Mouse (Mus musculus): ENCODE results near the gene Hist1h4h.
"Not testable (repeated sequence)": the region's sequence is repeated elsewhere in the genome, so short reads cannot be mapped to it uniquely, and the experiment has no call there.

Gene Hist1h4h

GRCm38 (mm10) chr13:23575864-23576313 lies 45.0 kb downstream of the Hist1h4h start:
- not testable (repeated sequence) for DNase-seq (ENCODE audit: low read depth, low spot score)

DNA sequence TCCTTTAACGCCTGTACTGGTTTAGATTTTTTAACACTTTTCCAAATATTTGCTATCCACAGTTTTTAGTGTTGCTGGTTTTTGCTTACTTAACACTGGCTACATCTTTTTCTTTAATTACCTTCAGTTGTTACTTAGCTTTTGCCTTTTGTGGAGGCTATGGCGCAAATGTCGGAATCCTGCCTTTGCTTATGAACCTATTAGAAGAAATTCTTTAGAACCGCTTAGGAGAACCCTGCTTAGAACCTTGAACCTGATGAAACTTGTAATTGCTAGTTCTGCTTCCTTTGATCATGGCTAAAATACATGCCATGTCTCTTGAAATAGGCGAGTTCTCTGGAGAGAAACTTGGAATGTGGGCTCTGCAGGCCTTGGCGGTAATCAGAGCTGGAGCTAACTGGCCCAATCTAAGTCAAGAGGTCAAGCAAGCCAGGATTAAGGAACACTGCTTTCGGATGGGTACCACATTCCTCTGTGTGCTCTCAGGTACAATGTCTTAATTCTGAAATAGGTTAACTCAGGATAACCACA lies 45.6 kb downstream of the Hist1h4h start:
- DNase-seq (ENCODE audit: low read depth, low spot score): no peak

DNA sequence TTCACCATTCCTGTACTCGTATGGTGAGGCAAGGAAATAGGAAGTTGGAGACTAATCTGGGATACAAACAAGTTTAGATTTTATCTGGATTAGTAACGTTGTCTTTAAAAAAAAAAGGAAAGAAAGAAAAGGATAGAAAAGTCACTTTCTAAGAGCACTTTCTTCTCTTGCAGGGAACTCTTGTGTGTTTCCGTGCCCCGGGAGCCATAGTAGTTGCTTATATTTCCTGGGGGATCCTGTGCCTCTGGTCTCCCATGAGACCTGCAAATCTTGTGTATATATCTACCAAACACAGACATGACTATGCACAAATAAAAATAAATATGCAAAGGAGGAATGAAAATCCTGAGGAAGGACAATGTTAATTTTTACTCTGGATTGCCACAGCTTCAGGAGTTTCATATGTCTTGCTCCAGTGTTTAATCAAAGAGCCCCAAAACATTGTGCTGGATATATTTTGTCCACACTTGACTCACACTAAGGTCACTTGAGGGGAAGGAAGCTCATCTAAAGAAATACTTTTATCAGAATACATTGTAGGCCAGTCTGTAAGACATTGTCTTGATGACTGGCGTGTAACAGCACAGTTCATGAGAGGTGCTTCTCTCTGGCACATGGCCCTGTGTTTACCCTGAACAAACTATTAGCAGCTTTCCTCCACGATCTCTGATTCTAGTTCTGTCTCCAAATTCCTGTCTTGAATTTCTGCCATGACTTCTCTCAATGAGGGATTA lies 46.2 kb downstream of the Hist1h4h start:
- no peak for DNase-seq (ENCODE audit: low read depth, low spot score)

DNA sequence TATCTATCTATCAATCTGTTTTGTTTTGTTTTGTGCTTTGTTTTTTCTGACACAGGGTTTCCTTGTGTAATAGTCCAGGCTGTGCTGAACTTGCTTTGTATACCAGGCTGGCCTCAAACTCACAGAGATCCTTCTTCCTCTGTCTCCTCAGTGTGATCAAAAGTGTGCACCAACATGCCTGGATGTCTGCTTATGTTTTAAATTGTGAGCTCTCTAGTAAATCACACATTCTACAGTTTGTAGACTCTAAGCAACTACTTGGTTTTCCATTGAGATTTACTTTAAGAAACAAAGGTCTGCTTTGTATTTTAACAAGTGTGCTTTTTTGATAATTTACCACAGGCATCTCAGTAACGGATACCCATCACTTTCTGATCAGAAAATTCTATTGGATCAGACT lies 47.0 kb downstream of the Hist1h4h start:
- no peak for DNase-seq (ENCODE audit: low read depth, low spot score)

All from WW6 (cell line).